Mouse (Mus musculus): ENCODE results near the gene Zzz3.

DNA sequence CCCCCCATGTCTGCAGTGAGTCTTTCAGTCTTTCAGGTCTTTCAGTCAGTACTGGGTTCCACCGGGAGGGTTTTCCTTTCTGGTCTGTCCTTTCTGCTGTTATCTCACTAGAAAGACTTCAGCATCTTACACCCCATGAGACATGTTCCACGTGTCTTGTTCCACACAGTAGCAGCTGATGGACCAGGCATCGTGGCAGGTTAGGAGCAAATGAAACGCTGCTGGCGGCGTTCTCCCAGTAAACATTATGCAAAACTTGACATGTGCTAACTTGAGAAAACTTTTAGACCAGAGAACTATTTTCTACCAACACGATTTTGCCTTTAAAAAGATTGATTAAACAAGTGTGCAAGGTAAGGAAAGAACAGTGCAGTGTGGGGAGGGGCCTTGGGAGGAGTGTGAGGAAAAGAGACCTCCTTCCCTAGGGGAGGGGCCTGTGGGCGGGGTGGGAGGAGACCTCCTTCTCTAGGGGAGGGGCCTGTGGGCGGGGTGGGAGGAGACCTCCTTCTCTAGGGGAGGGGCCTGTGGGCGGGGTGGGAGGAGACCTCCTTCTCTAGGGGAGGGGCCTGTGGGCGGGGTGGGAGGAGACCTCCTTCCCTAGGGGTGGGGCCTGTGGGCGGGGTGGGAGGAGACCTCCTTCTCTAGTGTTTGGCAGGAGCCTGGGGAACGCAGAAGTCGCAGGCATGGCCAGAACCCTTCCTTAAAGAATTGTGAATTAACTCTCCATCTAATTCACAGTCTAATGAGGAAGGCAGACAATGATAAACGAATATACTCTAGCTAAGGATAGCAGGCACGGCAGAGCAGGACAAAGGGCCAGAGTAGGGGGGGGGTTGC lies 83.5 kb downstream of the Zzz3 start:
- TF ChIP-seq POLR2A (IDR thresholded peaks at IDR 0.05; ENCODE audit: control insufficient read depth, extremely low read depth, insufficient read depth, low read length, poor library complexity): no peak
- TF ChIP-seq CTCF (IDR thresholded peaks at IDR 0.05; ENCODE audit: borderline replicate concordance, control insufficient read depth, extremely low read depth, insufficient read depth, low read length, poor library complexity): no peak
